Mouse (Mus musculus) gastrocnemius, postnatal 25 days (tissue): ENCODE data around the gene Olfr536. TPM values are rescaled to one million over a fixed set of nuclear protein-coding genes. Genes with fewer than 3 reads are reported as not detected.
"Not testable (repeated sequence)": the region's sequence is repeated elsewhere in the genome, so short reads cannot be mapped to it uniquely, and the experiment has no call there.

Experiments
- DNase-seq: peaks from one replicate; pipeline ENCODE4 v3.0.0; 2022
- long read RNA-seq, 2 experiments: library from polyadenylated mRNA; stranded (forward); transcript quantifications; one replicate each; pipeline ENCODE4 v2.0.0; 2021
- total RNA-seq, 2 experiments: library from RNA; stranded (reverse); gene quantifications; 1 replicate in 1 of 2; 2 replicates in 1 of 2; pipeline ENCODE4 v1.2.3; 2021

Gene Olfr536
- total RNA-seq: not detected
- long read RNA-seq, experiment 1: 0 reads
- long read RNA-seq, experiment 2: 0 reads

- DNase-seq: not testable (repeated sequence)
Measured at GRCm38 (mm10) chr7:140507346-140508021, at the start of gene Olfr536. Olfr536 (minus strand) TSS chr7:140507396.

GRCm38 (mm10) chr7:140539746-140540145, 32.5 kb upstream of the Olfr536 start:
- no peak for DNase-seq

GRCm38 (mm10) chr7:140494702-140495101, 12.5 kb downstream of the Olfr536 start:
- DNase-seq: no peak

- no peak for DNase-seq
Measured at GRCm38 (mm10) chr7:140494231-140494630, 13.0 kb downstream of the Olfr536 start.

- no peak for DNase-seq
Measured at GRCm38 (mm10) chr7:140488981-140489380, 18.2 kb downstream of the Olfr536 start.

- no peak for DNase-seq
Measured at GRCm38 (mm10) chr7:140483916-140484315, 23.3 kb downstream of the Olfr536 start, which contains the start of gene Olfr535. Olfr535 (plus strand) TSS chr7:140484216.

GRCm38 (mm10) chr7:140478733-140479132, 28.5 kb downstream of the Olfr536 start:
- no peak for DNase-seq

GRCm38 (mm10) chr7:140477886-140478285, 29.3 kb downstream of the Olfr536 start:
- DNase-seq: no peak

GRCm38 (mm10) chr7:140463070-140463469, 44.1 kb downstream of the Olfr536 start, which contains the start of gene Olfr533:
Olfr533 (plus strand) TSS chr7:140463370.
- not testable (repeated sequence) for DNase-seq

Other genes starting within 250 kb of the Olfr536 start
- not detected for gene Olfr525, start 186.5 kb downstream of the Olfr536 start, total RNA-seq
- not detected for gene Olfr527, start 173.4 kb downstream of the Olfr536 start, total RNA-seq
- gene Olfr60, start 145.7 kb downstream of the Olfr536 start, total RNA-seq: not detected
- not detected for gene Olfr530, start 131.1 kb downstream of the Olfr536 start, total RNA-seq
- not detected for gene Olfr531, start 104.5 kb downstream of the Olfr536 start, total RNA-seq
- gene Olfr532, start 85.8 kb downstream of the Olfr536 start, total RNA-seq: not detected
- not detected for gene Olfr533, start 44.0 kb downstream of the Olfr536 start, total RNA-seq
- gene Olfr535, start 23.2 kb downstream of the Olfr536 start, total RNA-seq: not detected
- not detected for gene Olfr538, start 60.5 kb upstream of the Olfr536 start, total RNA-seq
- gene Olfr46, start 93.9 kb upstream of the Olfr536 start, total RNA-seq: not detected
- gene Olfr61, start 121.6 kb upstream of the Olfr536 start, total RNA-seq: not detected
- not detected for gene Olfr53, start 139.1 kb upstream of the Olfr536 start, total RNA-seq
- gene Olfr539, start 152.5 kb upstream of the Olfr536 start, total RNA-seq: not detected
- gene Olfr45, start 174.6 kb upstream of the Olfr536 start, total RNA-seq: not detected
- gene Olfr541, start 189.9 kb upstream of the Olfr536 start, total RNA-seq: not detected